8 mouse cellular contexts compared by ENCODE assay signal in the genomic region with DNA sequence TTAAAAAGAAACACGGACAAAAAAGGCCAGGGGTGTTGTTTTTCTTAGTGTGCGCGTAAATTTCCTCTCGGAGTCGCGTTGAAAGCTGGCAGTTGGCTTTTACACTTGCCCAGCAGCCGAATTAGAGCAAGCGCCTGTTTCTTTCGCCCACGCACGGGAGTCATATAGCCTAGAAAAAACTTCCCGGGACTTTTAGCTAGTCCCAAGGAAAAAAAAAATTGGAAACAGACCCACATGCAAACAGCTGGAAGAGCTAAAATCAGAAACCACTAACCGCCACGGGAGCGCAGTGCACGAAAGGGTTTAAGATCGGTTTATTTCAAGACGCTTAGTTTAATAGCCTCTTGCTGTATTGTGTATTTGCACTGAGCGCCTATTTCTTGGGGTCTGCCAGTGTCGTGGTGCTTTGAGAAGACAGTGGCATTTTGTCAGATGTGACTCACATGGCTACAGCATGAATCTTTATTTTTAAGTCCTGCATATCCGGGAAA. TPM values are rescaled to one million over a fixed set of nuclear protein-coding genes. Genes with fewer than 3 reads are reported as not detected.
A peak's percentile ranks its signal among the peaks of the same experiment; 100 is the strongest.
DNase-seq lines count a peak whose midpoint lies in the region; ATAC-seq lines count a peak whose summit lies in the region.

No protein-coding gene starts in this region.

- WGBS in embryonic facial prominence, embryonic 11.5 days, result 6% methylated on average over 21 of the region's 21 CpGs
- WGBS in neural tube, embryonic 13.5 days, result 3% methylated on average over 21 of the region's 21 CpGs

- no peaks in the 10 kb centered on the region for H3K9me3 ChIP-seq in embryonic facial prominence, embryonic 11.5 days (replicated peaks; ENCODE audit: control insufficient read depth, low read length)
- no peaks in the 10 kb centered on the region for H3K9me3 ChIP-seq in neural tube, embryonic 13.5 days

- DNase-seq in layer of hippocampus, adult 11-12 months (ENCODE audit: low spot score), result peak; percentile 28
- DNase-seq in layer of hippocampus, adult 9-10 months (ENCODE audit: low spot score), result no peak
- peak; percentile 56 for DNase-seq in embryonic facial prominence, embryonic 11.5 days (ENCODE audit: low spot score)
- peak; percentile 3 to 4 for DNase-seq in heart, postnatal 36 days
- peak; percentile 38 to 50 for DNase-seq in left cerebral cortex, postnatal 36 days (ENCODE audit: low spot score in 2 of 2)
- no peak for DNase-seq in spleen, postnatal 14 days (ENCODE audit: low spot score in 2 of 2)
- no peak for DNase-seq in cerebellum, adult 11 months

- H3K9ac ChIP-seq in embryonic facial prominence, embryonic 11.5 days (replicated peaks; ENCODE audit: low read length), result no peak overlapping the region
- peak overlapping the region; percentile 75 for H3K9ac ChIP-seq in neural tube, embryonic 13.5 days

- H3K4me2 ChIP-seq in embryonic facial prominence, embryonic 11.5 days (ENCODE audit: low read depth, low read length), result peak overlapping the region; percentile 97
- peak overlapping the region; percentile 93 for H3K4me2 ChIP-seq in neural tube, embryonic 13.5 days

- H3K27me3 ChIP-seq in embryonic facial prominence, embryonic 11.5 days (ENCODE audit: control insufficient read depth, insufficient read depth, low read length), result peaks cover 3% of the 10 kb centered on the region
- H3K27me3 ChIP-seq in neural tube, embryonic 13.5 days, result peaks cover 33% of the 10 kb centered on the region

- no peaks in the 10 kb centered on the region for H3K36me3 ChIP-seq in embryonic facial prominence, embryonic 11.5 days (replicated peaks; ENCODE audit: control insufficient read depth, insufficient read depth, low read depth, low read length)
- no peaks in the 10 kb centered on the region for H3K36me3 ChIP-seq in neural tube, embryonic 13.5 days

- no peak for ATAC-seq in embryonic facial prominence, embryonic 11.5 days (replicated peaks; ENCODE audit: insufficient number of reproducible peaks, low FRiP score, low TSS enrichment, low read depth)
- ATAC-seq in neural tube, embryonic 13.5 days (ENCODE audit: low read depth), result no peak

- peak overlapping the region; percentile 61 for H3K4me3 ChIP-seq in embryonic facial prominence, embryonic 11.5 days (ENCODE audit: low read depth, low read length)
- H3K4me3 ChIP-seq in neural tube, embryonic 13.5 days, result peak overlapping the region; percentile 77

- intact Hi-C loops in heart, postnatal 36 days (cut with DNase I), result loop anchor here (5.0 kb wide), 1 partner anchor 157 kb away; no protein-coding TSS in a partner anchor
- intact Hi-C loops in left cerebral cortex, postnatal 36 days (cut with DNase I), result loop anchor here (5.0 kb wide), 2 partner anchors 448 to 593 kb away; no protein-coding TSS in a partner anchor

- H3K4me1 ChIP-seq in embryonic facial prominence, embryonic 11.5 days (ENCODE audit: control insufficient read depth, insufficient read depth, low read length), result 0 out of 2 replicates have a peak, but pooled peaks cover 3% of the 10 kb centered on the region
- peaks cover 19% of the 10 kb centered on the region for H3K4me1 ChIP-seq in neural tube, embryonic 13.5 days (replicated peaks)

- no peak overlapping the region for H3K27ac ChIP-seq in embryonic facial prominence, embryonic 11.5 days (replicated peaks; ENCODE audit: low read depth, low read length)
- 0 out of 2 replicates have a peak overlapping the region, but pooled peaks have one; percentile 33 for H3K27ac ChIP-seq in neural tube, embryonic 13.5 days (replicated peaks)

RNA-seq across cellular contexts. Expression of gene Klf5, which starts 1.3 kb away (rescaled TPM):
- 4.2 and 4.8 TPM in 2 replicates for polyA plus RNA-seq in embryonic facial prominence, embryonic 11.5 days (2014; fragmentation: Nextera tagmentation; extraction: Ambion mirVana)
- under 1 TPM; 0.76 to 0.94 TPM for total RNA-seq in heart, postnatal 36 days (2021)
- 10 to 100 TPM; 15.2 to 15.8 TPM for total RNA-seq in left cerebral cortex, postnatal 36 days (2021)
- polyA plus RNA-seq in neural tube, embryonic 13.5 days (2015; fragmentation: Nextera tagmentation; extraction: Ambion mirVana), result 4.9 and 5.2 TPM in 2 replicates

Comparison
In these comparisons a context has a peak if more than half of its experiments do, and no peak if none do; other contexts are left out.
1. DNase-seq: peak in layer of hippocampus, adult 11-12 months (single experiment), embryonic facial prominence, embryonic 11.5 days (single experiment), heart, postnatal 36 days (2 of 2) and left cerebral cortex, postnatal 36 days (2 of 2); none in layer of hippocampus, adult 9-10 months (single experiment), spleen, postnatal 14 days (0 of 2) and cerebellum, adult 11 months (single experiment).
2. RNA of gene Klf5, which starts 1.3 kb away (total RNA-seq): 15.2 to 15.8 TPM in left cerebral cortex, postnatal 36 days; 0.76 to 0.94 TPM in heart, postnatal 36 days; every median in the first group is over 4 times any median in the second.